Mouse (Mus musculus): ENCODE data around the gene Gnl2. TPM values are rescaled to one million over a fixed set of nuclear protein-coding genes. Genes with fewer than 3 reads are reported as not detected.

Gene Gnl2
- polyA plus RNA-seq, 1 experiment from 2014 or later: 65.9 TPM

Other genes starting within 250 kb of the Gnl2 start
- 11.0 and 13.5 TPM in 2 replicates for gene Mtf1, start 214.5 kb upstream of the Gnl2 start, polyA plus RNA-seq (2014; fragmentation: Nextera tagmentation; extraction: Ambion mirVana)
- gene Yrdc, start 165.9 kb upstream of the Gnl2 start, polyA plus RNA-seq (2014; fragmentation: Nextera tagmentation; extraction: Ambion mirVana): 25.4 and 28.0 TPM in 2 replicates
- 41.4 and 46.3 TPM in 2 replicates for gene 1110065P20Rik, start 165.4 kb upstream of the Gnl2 start, polyA plus RNA-seq (2014; fragmentation: Nextera tagmentation; extraction: Ambion mirVana)
- gene Maneal, start 154.4 kb upstream of the Gnl2 start, polyA plus RNA-seq (2014; fragmentation: Nextera tagmentation; extraction: Ambion mirVana): 0.13 and 0.21 TPM in 2 replicates
- gene Epha10, start 135.7 kb upstream of the Gnl2 start, polyA plus RNA-seq (2014; fragmentation: Nextera tagmentation; extraction: Ambion mirVana): not detected in 2 replicates
- gene 9930104L06Rik, start 79.5 kb upstream of the Gnl2 start, polyA plus RNA-seq (2014; fragmentation: Nextera tagmentation; extraction: Ambion mirVana): 3.2 and 5.4 TPM in 2 replicates
- gene Cdca8, start 77.3 kb upstream of the Gnl2 start, polyA plus RNA-seq (2014; fragmentation: Nextera tagmentation; extraction: Ambion mirVana): 131 and 136 TPM in 2 replicates
- gene Rspo1, start 30.2 kb upstream of the Gnl2 start, polyA plus RNA-seq (2014; fragmentation: Nextera tagmentation; extraction: Ambion mirVana): 6.9 and 10.4 TPM in 2 replicates
- gene Dnali1, start 49.1 kb downstream of the Gnl2 start, polyA plus RNA-seq (2014; fragmentation: Nextera tagmentation; extraction: Ambion mirVana): 0.14 and 0.20 TPM in 2 replicates
- gene Snip1, start 50.1 kb downstream of the Gnl2 start, polyA plus RNA-seq (2014; fragmentation: Nextera tagmentation; extraction: Ambion mirVana): 20.6 and 20.8 TPM in 2 replicates
- 53.4 and 55.4 TPM in 2 replicates for gene Meaf6, start 68.5 kb downstream of the Gnl2 start, polyA plus RNA-seq (2014; fragmentation: Nextera tagmentation; extraction: Ambion mirVana)
- 1.1 TPM in 2 replicates for gene Zc3h12a, start 111.3 kb downstream of the Gnl2 start, polyA plus RNA-seq (2014; fragmentation: Nextera tagmentation; extraction: Ambion mirVana)

Measured in heart, embryonic 11.5 days (tissue).